ENCODE assay signal across 8 mouse cellular contexts in the genomic region with DNA sequence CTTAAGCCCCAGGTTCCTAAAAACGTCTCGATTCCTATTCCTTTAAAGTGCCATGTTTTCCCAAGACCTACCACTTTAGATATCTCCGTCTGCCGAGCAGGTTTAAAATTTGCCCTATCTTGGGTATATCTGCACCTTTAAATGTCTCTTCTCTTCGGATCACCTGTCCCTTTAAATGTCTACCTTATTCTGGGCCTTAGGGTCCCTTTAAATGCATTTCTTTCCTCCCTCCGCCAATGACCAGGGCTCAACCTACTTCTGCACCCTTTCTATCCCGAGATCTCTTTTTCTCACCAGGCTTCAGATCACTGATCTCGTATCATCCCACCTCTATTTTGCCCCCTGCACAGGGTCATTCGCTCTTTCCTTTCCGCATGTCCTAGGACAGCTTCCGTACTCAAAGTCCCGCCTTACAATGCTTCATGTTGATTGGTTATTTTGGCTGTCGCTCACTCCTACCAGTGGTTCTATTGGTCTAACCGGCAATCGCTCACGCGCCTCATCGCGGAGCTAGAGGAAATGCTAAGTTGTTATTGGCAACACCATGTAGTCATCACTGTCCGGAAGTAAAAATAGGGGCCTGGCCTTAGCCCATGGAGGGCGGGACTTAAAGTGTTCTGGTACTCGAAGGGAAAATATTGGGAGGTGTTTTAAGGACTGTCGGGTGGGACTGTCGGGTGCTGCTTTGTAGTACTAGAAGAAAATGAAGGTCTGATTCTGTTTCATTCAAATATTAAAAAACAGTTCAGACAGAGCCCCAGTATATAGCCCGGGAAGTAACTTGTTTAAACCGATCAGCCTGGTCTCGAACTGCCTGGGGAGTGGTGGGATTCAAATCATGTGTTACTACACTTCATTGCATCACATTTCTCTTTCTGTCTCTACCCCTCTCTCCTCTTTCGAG. TPM values are rescaled to one million over a fixed set of nuclear protein-coding genes. Genes with fewer than 3 reads are reported as not detected.
A peak's percentile ranks its signal among the peaks of the same experiment; 100 is the strongest.
DNase-seq lines count a peak whose midpoint lies in the region; ATAC-seq and TF ChIP-seq lines count a peak whose summit lies in the region.

A gene (minus strand): TSS at position 381 of the 904 bp plus-strand sequence.

- no peaks in the 10 kb centered on the region for H3K9me3 ChIP-seq in embryonic facial prominence, embryonic 15.5 days (replicated peaks)
- H3K9me3 ChIP-seq in limb, embryonic 14.5 days (ENCODE audit: control insufficient read depth, low read length): no peaks in the 10 kb centered on the region
- H3K9me3 ChIP-seq in midbrain, postnatal 0 days (ENCODE audit: low read length): no peaks in the 10 kb centered on the region

- no peaks in the 10 kb centered on the region for H3K4me1 ChIP-seq in bone marrow, adult 2 months (ENCODE audit: control insufficient read depth, insufficient read depth, low read length)
- H3K4me1 ChIP-seq in embryonic facial prominence, embryonic 15.5 days: peaks cover 11% of the 10 kb centered on the region
- H3K4me1 ChIP-seq in limb, embryonic 14.5 days (ENCODE audit: control insufficient read depth, insufficient read depth, low read length): peaks cover 8% of the 10 kb centered on the region
- H3K4me1 ChIP-seq in midbrain, postnatal 0 days (ENCODE audit: insufficient read depth, low read length): peaks cover 4% of the 10 kb centered on the region; the same call in 1 of the 2 replicates

- peak within 1 kb of the TSS; percentile 21; the same call in 1 of the 2 replicates for H3K9ac ChIP-seq in embryonic facial prominence, embryonic 15.5 days
- H3K9ac ChIP-seq in limb, embryonic 14.5 days (ENCODE audit: low read depth, low read length, severe bottlenecking): peak within 1 kb of the TSS; percentile 38
- H3K9ac ChIP-seq in midbrain, postnatal 0 days (replicated peaks; ENCODE audit: low read length, poor library complexity, severe bottlenecking): peak within 1 kb of the TSS; percentile 59

- peaks cover 51% of the 10 kb centered on the region for H3K36me3 ChIP-seq in embryonic facial prominence, embryonic 15.5 days
- H3K36me3 ChIP-seq in limb, embryonic 14.5 days (ENCODE audit: control insufficient read depth, insufficient read depth, low read length): peaks cover 38% of the 10 kb centered on the region
- H3K36me3 ChIP-seq in midbrain, postnatal 0 days (ENCODE audit: insufficient read depth, low read length): no peaks in the 10 kb centered on the region; the same call in 1 of the 2 replicates

- ATAC-seq in embryonic facial prominence, embryonic 15.5 days (ENCODE audit: insufficient number of reproducible peaks, low FRiP score, low TSS enrichment, low read depth): peak; percentile 99
- ATAC-seq in limb, embryonic 14.5 days (ENCODE audit: low FRiP score, low read depth): peak; percentile 99
- ATAC-seq in midbrain, postnatal 0 days (ENCODE audit: low FRiP score): peak; percentile 98

- WGBS in bone marrow, adult 2 months: 2% methylated on average over 28 of the region's 28 CpGs
- 6% methylated on average over 28 of the region's 28 CpGs for WGBS in embryonic facial prominence, embryonic 15.5 days
- WGBS in limb, embryonic 14.5 days: 7% methylated on average over 28 of the region's 28 CpGs
- WGBS in midbrain, postnatal 0 days: 5% methylated on average over 28 of the region's 28 CpGs

- no peak for TF ChIP-seq CTCF in bone marrow, adult 2 months (IDR thresholded peaks at IDR 0.05; ENCODE audit: control insufficient read depth, insufficient read depth, low read length)
- TF ChIP-seq CTCF in midbrain, postnatal 0 days (IDR thresholded peaks at IDR 0.05): no peak

- no peak within 1 kb of the TSS for H3K27ac ChIP-seq in bone marrow, adult 2 months (ENCODE audit: control insufficient read depth, insufficient read depth, low read depth, low read length, poor library complexity)
- H3K27ac ChIP-seq in embryonic facial prominence, embryonic 15.5 days (replicated peaks): 0 out of 2 replicates have a peak within 1 kb of the TSS, but pooled peaks have one; percentile 29
- 0 out of 2 replicates have a peak within 1 kb of the TSS, but pooled peaks have one; percentile 33 for H3K27ac ChIP-seq in limb, embryonic 14.5 days (replicated peaks; ENCODE audit: low read depth, low read length)
- peak within 1 kb of the TSS; percentile 60 for H3K27ac ChIP-seq in midbrain, postnatal 0 days (ENCODE audit: low read depth, low read length)

- H3K4me2 ChIP-seq in embryonic facial prominence, embryonic 15.5 days (replicated peaks): peak within 1 kb of the TSS; percentile 60
- peak within 1 kb of the TSS; percentile 72 for H3K4me2 ChIP-seq in limb, embryonic 14.5 days (replicated peaks; ENCODE audit: low read depth, low read length, severe bottlenecking)
- H3K4me2 ChIP-seq in midbrain, postnatal 0 days (ENCODE audit: low read depth, low read length, poor library complexity, severe bottlenecking): peak within 1 kb of the TSS; percentile 66

- no peak for TF ChIP-seq POLR2A in bone marrow, adult 2 months (IDR thresholded peaks at IDR 0.05; ENCODE audit: borderline replicate concordance, control insufficient read depth, low read depth, low read length)
- TF ChIP-seq POLR2A in limb, embryonic 14.5 days (IDR thresholded peaks at IDR 0.05; ENCODE audit: borderline replicate concordance, extremely low read depth, insufficient read depth, insufficient read length): no peak

- H3K4me3 ChIP-seq in bone marrow, adult 2 months (replicated peaks; ENCODE audit: control insufficient read depth, low read depth, low read length): peak within 1 kb of the TSS; percentile 73
- H3K4me3 ChIP-seq in embryonic facial prominence, embryonic 15.5 days (replicated peaks): peak within 1 kb of the TSS; percentile 54
- peak within 1 kb of the TSS; percentile 50 for H3K4me3 ChIP-seq in limb, embryonic 14.5 days (replicated peaks; ENCODE audit: low read length)
- peak within 1 kb of the TSS; percentile 41 for H3K4me3 ChIP-seq in midbrain, postnatal 0 days (ENCODE audit: low read depth, low read length)

- no peaks in the 10 kb centered on the region for H3K27me3 ChIP-seq in embryonic facial prominence, embryonic 15.5 days
- H3K27me3 ChIP-seq in limb, embryonic 14.5 days (ENCODE audit: control insufficient read depth, insufficient read depth, low read length): no peaks in the 10 kb centered on the region
- H3K27me3 ChIP-seq in midbrain, postnatal 0 days (ENCODE audit: insufficient read depth, low read length): no peaks in the 10 kb centered on the region

- DNase-seq in 416B (ENCODE audit: low read depth): peak; percentile 100
- DNase-seq in heart, adult 8-10 months (ENCODE audit: low spot score): peak; percentile 100
- DNase-seq in kidney, adult 9 months: peak; percentile 100
- DNase-seq in limb, embryonic 14.5 days (ENCODE audit: low spot score): peak; percentile 99
- DNase-seq in midbrain, postnatal 0 days (ENCODE audit: low spot score): peak; percentile 100
- peak; percentile 96 to 97 for DNase-seq in spleen, postnatal 14 days (ENCODE audit: low spot score in 2 of 2)

RNA-seq across cellular contexts. Expression of the gene that starts here (rescaled TPM):
- 9.7 and 17.6 TPM in 2 replicates for polyA plus RNA-seq in bone marrow, adult 2 months (2011; ENCODE audit: insufficient read depth, insufficient read length, low replicate concordance, missing spikeins)
- polyA plus RNA-seq in embryonic facial prominence, embryonic 15.5 days (2015; fragmentation: Nextera tagmentation; extraction: Ambion mirVana): 28.5 and 34.6 TPM in 2 replicates
- 10 to 100 TPM; 55.5 to 71.8 (median 67.9) TPM for total RNA-seq in heart, adult 8-10 months (2022)
- 32.8 and 36.0 TPM in 2 replicates for polyA plus RNA-seq in limb, embryonic 14.5 days (2012; rRNA removed)
- polyA plus RNA-seq in limb, embryonic 14.5 days (2014; fragmentation: Nextera tagmentation; extraction: Ambion mirVana): 26.8 and 27.1 TPM in 2 replicates
- total RNA-seq in midbrain, postnatal 0 days (2014; rRNA removed): 32.0 and 34.1 TPM in 2 replicates
- polyA plus RNA-seq in midbrain, postnatal 0 days (2015; fragmentation: Nextera tagmentation; extraction: Ambion mirVana): 26.0 and 29.3 TPM in 2 replicates
